Mouse (Mus musculus): Measurements from ENCODE around the gene Tuba8. TPM values are rescaled to one million over a fixed set of nuclear protein-coding genes. Genes with fewer than 3 reads are reported as not detected.

Tuba8 gene
- polyA plus RNA-seq, 1 experiment from 2014 or later = 1.5 TPM

- Histone ChIP-seq H3K9ac (replicated peaks; ENCODE audit: low read depth, low read length) (no peak overlapping the region), H3K9me3 (ENCODE audit: control insufficient read depth, low read length) (no peaks in the 10 kb centered on the region), H3K27ac (ENCODE audit: low read depth, low read length) (no peak overlapping the region), H3K4me2 (ENCODE audit: low read depth, low read length) (no peak overlapping the region), H3K4me3 (ENCODE audit: low read depth, low read length) (no peak overlapping the region), H3K27me3 (ENCODE audit: control insufficient read depth, insufficient read depth, low read length) (no peaks in the 10 kb centered on the region), H3K36me3 (ENCODE audit: control insufficient read depth, insufficient read depth, low read length) (no peaks in the 10 kb centered on the region), H3K4me1 (ENCODE audit: control insufficient read depth, insufficient read depth, low read length) (no peaks in the 10 kb centered on the region)
- WGBS = 97% methylated on average over 2 of the region's 2 CpGs
- ATAC-seq (ENCODE audit: low read depth) = no peak
These were observed 25.9 kb downstream of the Tuba8 start for GRCm38 (mm10) chr6:121236386-121236785.

GRCm38 (mm10) chr6:121238209-121238608, 27.7 kb downstream of the Tuba8 start:
- no peaks in the 10 kb centered on the region for H3K27me3 ChIP-seq (ENCODE audit: control insufficient read depth, insufficient read depth, low read length)
- no peak overlapping the region for H3K27ac ChIP-seq (ENCODE audit: low read depth, low read length)
- H3K36me3 ChIP-seq (ENCODE audit: control insufficient read depth, insufficient read depth, low read length) = no peaks in the 10 kb centered on the region
- 95% methylated on average over 4 of the region's 4 CpGs for WGBS
- no peak overlapping the region for H3K9ac ChIP-seq (replicated peaks; ENCODE audit: low read depth, low read length)
- no peak overlapping the region for H3K4me2 ChIP-seq (ENCODE audit: low read depth, low read length)
- H3K9me3 ChIP-seq (ENCODE audit: control insufficient read depth, low read length) = no peaks in the 10 kb centered on the region
- no peak overlapping the region for H3K4me3 ChIP-seq (ENCODE audit: low read depth, low read length)
- ATAC-seq (ENCODE audit: low read depth) = no peak
- H3K4me1 ChIP-seq (ENCODE audit: control insufficient read depth, insufficient read depth, low read length) = no peaks in the 10 kb centered on the region

GRCm38 (mm10) chr6:121241780-121242179, 31.3 kb downstream of the Tuba8 start:
- Histone ChIP-seq H3K27me3 (ENCODE audit: control insufficient read depth, insufficient read depth, low read length) (no peaks in the 10 kb centered on the region), H3K36me3 (ENCODE audit: control insufficient read depth, insufficient read depth, low read length) (no peaks in the 10 kb centered on the region), H3K9me3 (ENCODE audit: control insufficient read depth, low read length) (no peaks in the 10 kb centered on the region), H3K27ac (ENCODE audit: low read depth, low read length) (no peak overlapping the region), H3K4me3 (ENCODE audit: low read depth, low read length) (no peak overlapping the region), H3K4me1 (ENCODE audit: control insufficient read depth, insufficient read depth, low read length) (no peaks in the 10 kb centered on the region), H3K4me2 (ENCODE audit: low read depth, low read length) (no peak overlapping the region), H3K9ac (replicated peaks; ENCODE audit: low read depth, low read length) (no peak overlapping the region)
- 89% methylated on average over 2 of the region's 2 CpGs for WGBS
- no peak for ATAC-seq (ENCODE audit: low read depth)

- H3K9me3 ChIP-seq (ENCODE audit: control insufficient read depth, low read length) = no peaks in the 10 kb centered on the region
- no peaks in the 10 kb centered on the region for H3K27me3 ChIP-seq (ENCODE audit: control insufficient read depth, insufficient read depth, low read length)
- 56% methylated on average over 10 of the region's 10 CpGs for whole genome bisulfite sequencing
- no peak overlapping the region for H3K27ac ChIP-seq (ENCODE audit: low read depth, low read length)
- H3K4me3 ChIP-seq (ENCODE audit: low read depth, low read length) = no peak overlapping the region
- ATAC-seq (ENCODE audit: low read depth) = no peak
- no peaks in the 10 kb centered on the region for H3K4me1 ChIP-seq (ENCODE audit: control insufficient read depth, insufficient read depth, low read length)
- H3K9ac ChIP-seq (replicated peaks; ENCODE audit: low read depth, low read length) = no peak overlapping the region
- no peaks in the 10 kb centered on the region for H3K36me3 ChIP-seq (ENCODE audit: control insufficient read depth, insufficient read depth, low read length)
- no peak overlapping the region for H3K4me2 ChIP-seq (ENCODE audit: low read depth, low read length)
These were observed 32.7 kb downstream of the Tuba8 start for GRCm38 (mm10) chr6:121243161-121243560.

- peak within 1 kb of the TSS; percentile 41 for H3K9ac ChIP-seq (replicated peaks; ENCODE audit: low read depth, low read length)
- H3K36me3 ChIP-seq (ENCODE audit: control insufficient read depth, insufficient read depth, low read length) = no peaks in the 10 kb centered on the region
- no peak within 1 kb of the TSS for H3K27ac ChIP-seq (ENCODE audit: low read depth, low read length)
- H3K9me3 ChIP-seq (ENCODE audit: control insufficient read depth, low read length) = no peaks in the 10 kb centered on the region
- no peaks in the 10 kb centered on the region for H3K4me1 ChIP-seq (ENCODE audit: control insufficient read depth, insufficient read depth, low read length)
- H3K27me3 ChIP-seq (ENCODE audit: control insufficient read depth, insufficient read depth, low read length) = no peaks in the 10 kb centered on the region
- peak within 1 kb of the TSS; percentile 71 for H3K4me2 ChIP-seq (ENCODE audit: low read depth, low read length)
- peak; percentile 93 for ATAC-seq (ENCODE audit: low read depth)
- 11% methylated on average over 34 of the region's 35 CpGs for WGBS
- H3K4me3 ChIP-seq (ENCODE audit: low read depth, low read length) = peak within 1 kb of the TSS; percentile 44
These were observed 34.9 kb downstream of the Tuba8 start, which contains the start of gene Usp18 for GRCm38 (mm10) chr6:121245127-121246036. Gene Usp18, plus strand, starts transcription at chr6:121245906.

- Histone ChIP-seq H3K4me3 (ENCODE audit: low read depth, low read length) (peak overlapping the region; percentile 44), H3K4me2 (ENCODE audit: low read depth, low read length) (peak overlapping the region; percentile 71), H3K9ac (replicated peaks; ENCODE audit: low read depth, low read length) (no peak overlapping the region), H3K36me3 (ENCODE audit: control insufficient read depth, insufficient read depth, low read length) (no peaks in the 10 kb centered on the region), H3K27ac (ENCODE audit: low read depth, low read length) (no peak overlapping the region), H3K4me1 (ENCODE audit: control insufficient read depth, insufficient read depth, low read length) (no peaks in the 10 kb centered on the region), H3K27me3 (ENCODE audit: control insufficient read depth, insufficient read depth, low read length) (no peaks in the 10 kb centered on the region), H3K9me3 (ENCODE audit: control insufficient read depth, low read length) (no peaks in the 10 kb centered on the region)
- 16% methylated on average over 4 of the region's 4 CpGs for WGBS
- peak; percentile 41; the same call in 1 of the 2 replicates for ATAC-seq (ENCODE audit: low read depth)
These were observed 35.5 kb downstream of the Tuba8 start for GRCm38 (mm10) chr6:121246037-121246361.

- no peaks in the 10 kb centered on the region for H3K36me3 ChIP-seq (ENCODE audit: control insufficient read depth, insufficient read depth, low read length)
- H3K27ac ChIP-seq (ENCODE audit: low read depth, low read length) = no peak overlapping the region
- H3K4me2 ChIP-seq (ENCODE audit: low read depth, low read length) = no peak overlapping the region
- H3K27me3 ChIP-seq (ENCODE audit: control insufficient read depth, insufficient read depth, low read length) = no peaks in the 10 kb centered on the region
- H3K9ac ChIP-seq (replicated peaks; ENCODE audit: low read depth, low read length) = no peak overlapping the region
- H3K4me3 ChIP-seq (ENCODE audit: low read depth, low read length) = no peak overlapping the region
- no peaks in the 10 kb centered on the region for H3K4me1 ChIP-seq (ENCODE audit: control insufficient read depth, insufficient read depth, low read length)
- WGBS = 57% methylated on average over 1 of the region's 1 CpGs
- ATAC-seq (ENCODE audit: low read depth) = no peak
- no peaks in the 10 kb centered on the region for H3K9me3 ChIP-seq (ENCODE audit: control insufficient read depth, low read length)
These were observed 39.9 kb downstream of the Tuba8 start for GRCm38 (mm10) chr6:121250406-121250805.

GRCm38 (mm10) chr6:121251256-121251655, 40.8 kb downstream of the Tuba8 start:
- no peak for ATAC-seq (ENCODE audit: low read depth)
- Histone ChIP-seq H3K27ac (ENCODE audit: low read depth, low read length) (no peak overlapping the region), H3K4me1 (ENCODE audit: control insufficient read depth, insufficient read depth, low read length) (no peaks in the 10 kb centered on the region), H3K9ac (replicated peaks; ENCODE audit: low read depth, low read length) (no peak overlapping the region), H3K4me3 (ENCODE audit: low read depth, low read length) (no peak overlapping the region), H3K9me3 (ENCODE audit: control insufficient read depth, low read length) (no peaks in the 10 kb centered on the region), H3K4me2 (ENCODE audit: low read depth, low read length) (no peak overlapping the region), H3K36me3 (ENCODE audit: control insufficient read depth, insufficient read depth, low read length) (no peaks in the 10 kb centered on the region), H3K27me3 (ENCODE audit: control insufficient read depth, insufficient read depth, low read length) (no peaks in the 10 kb centered on the region)
- WGBS = 79% methylated on average over 5 of the region's 5 CpGs

- H3K4me1 ChIP-seq (ENCODE audit: control insufficient read depth, insufficient read depth, low read length) = no peaks in the 10 kb centered on the region
- no peak overlapping the region for H3K4me2 ChIP-seq (ENCODE audit: low read depth, low read length)
- H3K4me3 ChIP-seq (ENCODE audit: low read depth, low read length) = no peak overlapping the region
- no peak for ATAC-seq (ENCODE audit: low read depth)
- no peak overlapping the region for H3K9ac ChIP-seq (replicated peaks; ENCODE audit: low read depth, low read length)
- no peaks in the 10 kb centered on the region for H3K27me3 ChIP-seq (ENCODE audit: control insufficient read depth, insufficient read depth, low read length)
- H3K27ac ChIP-seq (ENCODE audit: low read depth, low read length) = no peak overlapping the region
- WGBS = 35% methylated on average over 9 of the region's 9 CpGs
- no peaks in the 10 kb centered on the region for H3K9me3 ChIP-seq (ENCODE audit: control insufficient read depth, low read length)
- H3K36me3 ChIP-seq (ENCODE audit: control insufficient read depth, insufficient read depth, low read length) = no peaks in the 10 kb centered on the region
These were observed 50.1 kb downstream of the Tuba8 start for GRCm38 (mm10) chr6:121260548-121260947.

All from neural tube, embryonic 14.5 days (tissue).